Mouse (Mus musculus): ENCODE results near the gene Trpm8.

Trpm8 gene

DNA sequence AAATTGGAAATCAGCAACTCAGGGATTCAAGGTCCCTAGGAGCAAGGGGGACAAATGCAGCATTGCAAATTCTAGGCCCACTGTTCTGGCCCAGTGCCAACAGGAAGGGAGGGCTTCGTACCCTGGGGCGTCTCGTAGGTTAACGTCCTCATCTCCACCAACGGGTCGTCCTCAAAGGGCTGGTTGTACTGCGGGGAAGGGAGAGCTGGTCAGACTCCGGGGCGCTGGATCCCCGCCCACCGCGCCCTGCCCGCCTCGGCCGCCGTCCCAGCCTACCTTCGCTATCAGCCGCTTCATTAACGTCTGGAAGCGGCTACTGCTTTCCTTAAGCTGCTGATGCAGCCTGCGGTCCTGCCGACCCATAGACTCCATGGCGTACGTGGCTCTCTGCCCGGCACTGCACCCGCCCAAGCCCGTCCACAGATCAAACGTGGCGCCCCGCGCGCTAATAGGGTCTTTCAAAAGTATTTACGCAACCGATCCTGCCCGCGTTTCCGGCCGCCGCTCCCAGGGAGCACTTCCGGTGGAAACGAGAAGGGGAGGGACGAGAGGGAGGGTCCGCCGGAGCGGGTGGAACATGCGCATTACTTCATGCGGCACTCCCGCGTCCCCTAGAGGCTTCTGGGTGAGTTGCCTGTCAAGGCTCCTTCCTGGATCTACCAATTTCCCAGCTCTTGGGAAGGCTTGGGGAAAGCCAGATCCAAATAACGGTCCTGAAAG, at the start of gene Trpm8, which contains the start of gene Hjurp:
Trpm8 (plus strand) TSS at position 564 of the 720 bp plus-strand sequence.
Hjurp (minus strand) TSS at position 536 of the 720 bp plus-strand sequence.
- peak; percentile 100 for DNase-seq (ENCODE audit: low spot score)

DNA sequence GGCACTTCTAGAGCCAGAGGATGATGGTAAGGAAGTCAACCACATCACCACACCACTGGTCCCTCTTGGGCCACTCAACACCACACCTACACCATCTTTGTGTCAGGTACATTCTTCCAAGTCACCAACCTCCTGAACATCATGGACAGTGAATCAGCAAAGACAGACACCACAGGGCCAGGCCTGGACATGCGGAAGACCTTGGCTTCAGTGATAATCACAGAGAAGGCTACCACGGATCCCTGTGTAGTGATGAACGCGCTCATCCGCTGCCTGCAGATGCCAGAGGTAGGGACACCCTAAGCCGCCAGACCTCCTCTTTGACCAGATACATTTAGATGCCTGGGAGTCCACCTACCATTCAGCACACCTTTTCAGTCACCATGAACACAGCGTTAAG, 49.3 kb upstream of the Trpm8 start:
- DNase-seq (ENCODE audit: low spot score) = peak; percentile 7

- no peak for DNase-seq (ENCODE audit: low spot score)
These were observed 47.9 kb upstream of the Trpm8 start for GRCm38 (mm10) chr1:88229566-88229965.

DNA sequence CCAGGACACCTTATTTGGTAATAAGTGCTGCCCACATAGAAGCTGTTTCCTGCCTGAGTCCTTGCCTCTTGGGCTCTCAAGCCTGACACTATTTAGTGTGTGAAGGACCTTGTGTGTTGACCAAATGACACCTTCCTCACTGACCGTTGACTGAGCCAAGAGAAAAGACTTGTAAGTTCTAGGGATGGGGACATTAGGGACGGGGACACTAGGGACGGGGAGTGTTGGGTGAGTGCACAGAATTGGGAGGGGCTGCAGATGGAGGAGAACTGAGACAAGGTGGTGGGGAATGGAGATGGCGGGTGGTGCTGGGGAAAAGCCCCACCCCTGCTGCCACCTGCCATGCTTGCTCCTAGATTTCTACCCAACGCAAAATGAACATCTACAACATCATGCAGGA, 47.5 kb upstream of the Trpm8 start:
- DNase-seq (ENCODE audit: low spot score) = peak; percentile 20

DNA sequence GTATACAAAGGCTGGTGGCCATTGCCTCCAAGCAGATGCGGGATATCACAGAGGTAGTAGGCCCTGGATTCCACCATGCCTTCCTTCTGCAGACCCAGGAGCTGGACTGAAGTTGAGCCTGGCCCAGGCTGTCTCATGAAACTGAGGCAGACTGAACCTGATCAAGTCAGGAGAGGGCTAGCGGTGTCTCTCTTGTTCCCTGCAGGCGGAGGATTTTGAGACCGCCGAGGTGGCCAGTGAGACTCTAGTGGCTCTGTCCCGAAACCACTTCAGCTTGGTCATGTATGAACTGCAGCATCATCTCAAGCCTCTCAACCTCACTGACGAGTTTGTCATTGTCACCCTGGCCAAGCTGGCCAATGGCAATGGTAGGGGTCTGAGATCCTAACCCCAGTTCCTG, 47.0 kb upstream of the Trpm8 start:
- peak; percentile 7 for DNase-seq (ENCODE audit: low spot score)

DNA sequence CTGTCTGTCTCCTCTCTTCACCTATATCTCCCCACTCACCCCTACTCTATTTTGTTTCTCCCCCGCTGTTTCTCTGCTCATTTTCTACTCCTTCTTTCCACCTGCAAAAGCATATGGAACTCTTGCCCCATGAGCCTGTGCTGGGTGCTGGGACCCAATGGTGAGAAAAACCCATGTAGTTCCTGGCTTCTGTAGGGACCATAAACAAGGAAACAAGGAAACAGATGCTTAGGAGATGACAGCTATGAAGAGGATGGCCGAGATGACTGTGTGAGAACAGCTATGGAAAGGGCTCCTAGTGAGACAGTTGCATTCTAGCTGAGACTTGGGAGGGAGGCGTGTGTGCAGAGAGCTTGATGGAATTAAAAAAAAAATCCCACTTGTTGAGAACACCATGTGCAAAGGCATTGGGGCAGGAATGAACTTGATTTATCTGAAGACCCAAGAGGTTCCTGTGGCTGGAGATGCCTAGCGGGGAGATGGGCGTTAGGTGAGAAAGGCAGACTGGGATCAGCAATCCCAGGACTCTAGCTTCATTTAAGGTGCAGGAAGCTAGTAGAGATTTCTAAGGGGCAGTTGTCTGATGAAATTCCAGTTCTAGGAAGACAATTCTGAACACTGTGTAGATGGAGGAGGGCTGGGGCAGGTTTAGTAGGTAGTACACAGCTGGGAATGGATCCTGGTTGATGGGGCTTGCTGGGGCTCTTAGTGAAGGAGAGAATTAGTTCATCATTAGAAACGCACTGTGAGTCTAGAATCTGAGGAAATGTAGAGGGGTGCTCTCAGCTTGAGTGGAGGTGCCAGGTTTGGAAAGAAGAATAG, 46.3 kb upstream of the Trpm8 start:
- DNase-seq (ENCODE audit: low spot score) = peak; percentile 11

GRCm38 (mm10) chr1:88231803-88232499, 45.5 kb upstream of the Trpm8 start:
- DNase-seq (ENCODE audit: low spot score) = peak; percentile 11

DNA sequence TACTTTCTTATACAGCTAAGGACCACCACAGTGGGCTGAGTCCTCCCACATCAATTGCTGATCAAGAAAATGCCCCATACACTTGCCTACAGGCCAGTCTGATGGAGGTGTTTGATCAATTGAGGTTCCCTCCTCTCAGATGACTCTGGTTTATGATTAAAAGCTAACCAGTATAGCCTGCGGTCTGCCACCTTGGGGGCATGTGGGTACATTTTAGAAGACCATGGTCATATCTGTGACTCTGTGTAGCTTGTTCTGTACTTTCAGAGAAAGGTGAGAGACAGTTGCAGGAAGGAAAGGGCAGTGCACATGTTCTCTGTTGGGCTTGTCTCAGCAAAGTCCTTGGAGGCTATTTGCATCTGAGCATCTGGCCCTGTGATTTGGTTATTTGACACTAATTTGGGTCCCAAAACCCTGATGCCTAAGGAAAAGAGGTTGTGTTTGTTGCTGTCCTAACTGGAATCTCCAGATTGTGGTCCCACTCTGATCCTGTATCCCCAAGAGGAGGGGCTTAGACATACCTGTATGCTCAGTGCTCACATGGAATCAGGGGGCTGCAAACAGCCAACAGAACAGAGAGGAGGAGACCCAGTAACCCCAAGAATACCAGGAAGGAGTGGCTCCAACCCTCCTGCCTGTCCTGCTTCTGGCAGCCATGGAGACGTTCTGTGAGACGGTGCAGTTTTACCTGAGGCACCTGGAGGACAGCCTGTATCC, 44.6 kb upstream of the Trpm8 start:
- DNase-seq (ENCODE audit: low spot score) = no peak

DNA sequence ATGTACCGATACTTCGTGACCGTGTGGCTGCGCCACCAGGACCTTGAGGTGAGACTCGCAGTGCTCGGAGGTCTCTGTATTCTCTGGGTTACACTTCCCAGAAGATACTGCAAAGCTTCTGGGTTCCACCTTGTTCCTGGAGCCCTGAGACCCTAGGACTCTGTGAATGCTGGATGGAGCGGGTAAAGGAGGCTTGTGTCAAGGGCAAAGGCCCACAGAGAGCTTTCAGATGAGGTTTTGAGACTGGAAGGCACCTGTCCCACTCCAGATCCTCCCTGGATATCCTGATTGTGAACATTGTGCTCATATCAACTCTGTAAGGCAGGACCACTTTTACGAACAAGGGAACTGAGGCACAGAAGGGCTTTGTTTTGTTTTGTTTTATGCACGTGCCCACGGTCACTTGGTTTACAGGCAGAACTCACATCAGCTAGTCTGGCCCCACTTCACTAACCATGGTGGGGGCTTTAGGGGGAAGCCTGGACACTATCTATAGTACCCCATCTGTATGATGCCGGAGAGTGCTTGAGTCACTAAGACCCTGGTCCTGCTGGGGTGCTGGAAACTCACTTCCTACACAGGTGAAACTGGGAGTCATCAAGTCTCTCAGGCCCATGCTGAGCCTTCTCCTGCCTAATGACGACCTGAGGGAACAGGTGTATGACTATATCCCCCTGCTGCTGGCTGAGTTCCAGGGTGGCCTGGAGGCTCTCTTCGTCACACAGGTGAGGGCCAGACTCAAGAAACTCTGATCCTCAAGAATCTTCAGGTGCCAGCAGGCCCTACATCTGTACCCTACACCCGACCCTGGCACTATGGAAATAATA, 43.8 kb upstream of the Trpm8 start:
- no peak for DNase-seq (ENCODE audit: low spot score)

DNA sequence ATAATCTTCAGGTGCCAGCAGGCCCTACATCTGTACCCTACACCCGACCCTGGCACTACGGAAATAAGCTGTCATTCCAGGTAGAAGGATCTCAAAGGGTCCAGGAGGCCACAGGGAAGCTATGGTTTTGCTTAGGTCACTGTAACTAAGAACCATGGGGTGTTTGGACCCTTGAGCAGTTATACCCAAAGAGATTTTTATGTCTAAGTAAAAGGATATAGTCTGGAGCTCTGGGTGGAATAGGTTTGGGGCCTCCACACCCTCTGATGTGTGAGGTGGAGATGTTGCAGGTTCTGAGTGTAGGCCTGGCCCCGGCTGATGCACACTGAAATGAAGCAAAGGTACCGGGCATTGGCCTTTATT, 43.2 kb upstream of the Trpm8 start:
- no peak for DNase-seq (ENCODE audit: low spot score)

DNA sequence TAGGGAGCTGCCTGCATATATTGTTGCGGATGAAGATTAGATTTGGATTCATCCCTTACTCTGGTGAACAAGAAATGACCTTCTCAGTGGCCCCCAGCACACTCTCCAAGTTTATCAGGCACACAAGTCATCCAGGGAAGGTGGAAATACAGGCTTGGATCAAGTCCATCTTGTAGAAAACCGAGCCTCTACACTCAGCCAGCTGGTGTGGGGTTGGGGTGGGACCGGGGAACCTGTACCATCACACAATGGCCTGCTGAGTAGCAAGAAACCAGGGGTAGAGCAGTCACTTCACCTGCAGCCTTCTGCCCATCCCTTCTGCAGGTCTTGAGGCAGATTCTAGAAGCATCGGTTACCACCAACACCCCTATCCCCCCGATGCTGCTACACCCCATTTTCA, 42.8 kb upstream of the Trpm8 start:
- no peak for DNase-seq (ENCODE audit: low spot score)

GRCm38 (mm10) chr1:88235046-88235893, 42.2 kb upstream of the Trpm8 start:
- DNase-seq (ENCODE audit: low spot score) = no peak

GRCm38 (mm10) chr1:88235894-88236415, 41.5 kb upstream of the Trpm8 start:
- DNase-seq (ENCODE audit: low spot score) = no peak

GRCm38 (mm10) chr1:88237311-88237710, 40.1 kb upstream of the Trpm8 start:
- DNase-seq (ENCODE audit: low spot score) = no peak

DNA sequence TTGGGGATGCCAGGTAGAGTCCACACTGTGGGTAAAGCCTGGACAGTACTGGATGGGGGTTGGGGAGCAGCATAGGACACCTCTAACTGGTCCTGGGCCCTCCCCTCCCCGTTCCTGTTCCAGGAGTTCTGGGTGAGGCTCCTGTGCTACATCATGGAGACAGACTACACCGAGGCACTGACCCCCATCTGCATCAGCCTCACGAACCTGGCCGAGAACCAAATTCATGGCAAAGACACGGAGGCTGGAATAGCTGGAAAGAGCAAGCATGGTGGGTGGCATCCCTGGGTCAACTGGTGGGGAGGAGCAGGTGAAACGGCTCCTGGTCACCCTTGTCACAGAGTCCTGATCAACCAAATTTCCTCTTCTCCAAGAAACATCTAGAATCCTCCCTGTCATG, 38.7 kb upstream of the Trpm8 start:
- DNase-seq (ENCODE audit: low spot score) = no peak

DNA sequence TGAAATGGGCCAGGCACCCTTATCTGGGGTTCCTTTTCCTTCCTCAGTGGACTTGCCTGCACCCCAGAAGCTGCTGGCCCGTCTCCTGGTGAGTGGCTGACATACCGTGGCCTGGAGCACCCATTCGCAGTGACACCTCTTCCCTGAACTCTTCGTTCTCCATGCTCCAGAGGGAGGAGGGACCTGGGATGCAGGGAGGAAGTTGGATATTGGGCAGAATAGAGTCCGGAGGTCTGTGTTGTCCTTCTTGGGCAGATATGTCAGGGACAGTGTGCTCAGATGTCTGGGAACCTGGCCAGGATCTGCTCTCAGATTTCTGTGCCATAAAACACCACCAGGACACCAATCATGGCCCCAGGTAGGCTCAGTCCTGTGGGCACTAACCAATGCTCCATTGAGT, 37.4 kb upstream of the Trpm8 start:
- no peak for DNase-seq (ENCODE audit: low spot score)

DNA sequence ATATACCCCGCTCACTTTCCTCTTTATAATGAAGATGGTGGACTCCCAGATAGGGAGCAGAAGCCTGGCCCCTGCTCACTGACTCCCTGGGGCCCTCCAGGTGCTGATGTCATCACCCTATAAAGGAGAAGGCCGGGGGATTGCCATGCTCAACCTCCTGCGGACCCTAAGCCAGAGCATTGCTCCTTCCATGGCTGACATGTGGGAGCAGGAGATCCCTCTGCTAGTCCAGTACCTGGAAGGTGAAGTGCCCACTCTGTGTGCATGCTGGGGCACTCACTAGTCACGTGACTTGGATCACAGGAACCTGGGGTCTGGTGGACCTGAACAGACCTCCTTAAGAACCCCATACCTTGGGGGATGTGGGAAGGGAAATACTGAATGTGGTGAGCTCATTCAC, 36.9 kb upstream of the Trpm8 start:
- DNase-seq (ENCODE audit: low spot score) = no peak

GRCm38 (mm10) chr1:88243861-88244260, 33.6 kb upstream of the Trpm8 start:
- DNase-seq (ENCODE audit: low spot score) = no peak

GRCm38 (mm10) chr1:88245881-88246280, 31.6 kb upstream of the Trpm8 start:
- DNase-seq (ENCODE audit: low spot score) = no peak

GRCm38 (mm10) chr1:88246386-88246785, 31.1 kb upstream of the Trpm8 start:
- DNase-seq (ENCODE audit: low spot score) = no peak
